Mouse (Mus musculus) liver, embryonic 13.5 days (tissue): Measurements from ENCODE around the gene Ppfia3. TPM values are rescaled to one million over a fixed set of nuclear protein-coding genes. Genes with fewer than 3 reads are reported as not detected.
A peak's percentile ranks its signal among the peaks of the same experiment; 100 is the strongest.
"Not testable (repeated sequence)": the region's sequence is repeated elsewhere in the genome, so short reads cannot be mapped to it uniquely, and the experiment has no call there.

ENCODE experiments used
- ATAC-seq: fragments of 200-750 bp; cut with Nextera tagmentation; 2 replicates; pipeline ENCODE4 v1.8.0; 2017; ENCODE audit warnings: low read depth, mild to moderate bottlenecking, moderate number of reproducible peaks, moderate library complexity
- DNase-seq: peaks from one replicate; pipeline ENCODE4 v3.0.0; 2022
- H3K27ac ChIP-seq: fragments of 300-500 bp; sonication (generic); 2 replicates; pipeline ENCODE4 v1.5.1; 2015; ENCODE audit warnings: moderate library complexity, mild to moderate bottlenecking, inconsistent platforms
- H3K27me3 ChIP-seq: fragments of 300-500 bp; sonication (generic); 2 replicates; pipeline ENCODE4 v1.6.1; 2015; ENCODE audit warnings: mild to moderate bottlenecking, inconsistent platforms
- H3K36me3 ChIP-seq: fragments of 300-500 bp; sonication (generic); 2 replicates; pipeline ENCODE4 v1.6.1; 2015; ENCODE audit warnings: mild to moderate bottlenecking, inconsistent platforms
- H3K4me1 ChIP-seq: fragments of 300-500 bp; sonication (generic); replicated peaks from 2 replicates; pipeline ENCODE4 v1.6.1; 2015; ENCODE audit warnings: inconsistent platforms
- H3K4me2 ChIP-seq: fragments of 300-500 bp; sonication (generic); 2 replicates; pipeline ENCODE4 v1.6.1; 2015; ENCODE audit warnings: inconsistent platforms, mild to moderate bottlenecking, moderate library complexity
- H3K4me3 ChIP-seq: fragments of 300-500 bp; sonication (generic); replicated peaks from 2 replicates; pipeline ENCODE4 v1.5.1; 2015; ENCODE audit warnings: mild to moderate bottlenecking, inconsistent platforms
- H3K9ac ChIP-seq: fragments of 300-500 bp; sonication (generic); 2 replicates; pipeline ENCODE4 v1.6.1; 2015; ENCODE audit warnings: mild to moderate bottlenecking, inconsistent platforms
- H3K9me3 ChIP-seq: fragments of 300-500 bp; sonication (generic); replicated peaks from 2 replicates; pipeline ENCODE4 v1.6.1; 2016; ENCODE audit warnings: inconsistent platforms
- WGBS: fragments of 180-500 bp; shearing (Covaris S2); methylation state at CpG from one replicate; pipeline ENCODE4 v1.1.7; 2015; ENCODE audit not compliant: insufficient replicate concordance; 5-methylcytosine and 5-hydroxymethylcytosine counted together
- polyA plus RNA-seq: library from polyadenylated mRNA; unstranded; fragments of >200 nt; fragmentation: Nextera tagmentation; extraction: Ambion mirVana; gene quantifications from 2 replicates; pipeline ENCODE4 v1.2.1, GENCODE M21; 2015

Gene Ppfia3
- polyA plus RNA-seq, 1 experiment from 2014 or later, result 0.25 TPM

GRCm38 (mm10) chr7:45406157-45407156 lies 39.6 kb upstream of the Ppfia3 start:
- ATAC-seq, result no peak

GRCm38 (mm10) chr7:45405091-45406075 lies 38.6 kb upstream of the Ppfia3 start, which contains the start of gene Kcna7:
TSS of gene Kcna7 (plus strand) at chr7:45405653.
- Histone ChIP-seq H3K4me1 (peaks cover 16% of the 10 kb centered on the region), H3K9ac (no peak within 1 kb of the TSS), H3K4me3 (peak within 1 kb of the TSS; percentile 44), H3K9me3 (no peaks in the 10 kb centered on the region), H3K27me3 (peaks cover 66% of the 10 kb centered on the region), H3K27ac (no peak within 1 kb of the TSS), H3K36me3 (no peaks in the 10 kb centered on the region), H3K4me2 (peak within 1 kb of the TSS; percentile 58)
- ATAC-seq (peak; percentile 43; the same call in 1 of the 2 replicates), DNase-seq (peak; percentile 48)
- WGBS, result 10% methylated on average over 28 of the region's 28 CpGs

More at GRCm38 (mm10) chr7:45406157-45407156, 39.6 kb upstream of the Ppfia3 start:
- H3K9ac ChIP-seq, result no peak overlapping the region
- peak overlapping the region; percentile 58 for H3K4me2 ChIP-seq
- peaks cover 75% of the 10 kb centered on the region for H3K27me3 ChIP-seq
- no peak for DNase-seq
- WGBS, result 2% methylated on average over 113 of the region's 114 CpGs
- H3K27ac ChIP-seq, result no peak overlapping the region
- peaks cover 16% of the 10 kb centered on the region for H3K4me1 ChIP-seq
- no peaks in the 10 kb centered on the region for H3K9me3 ChIP-seq
- H3K36me3 ChIP-seq, result no peaks in the 10 kb centered on the region
- peak overlapping the region; percentile 44 for H3K4me3 ChIP-seq

- peak; percentile 44 for DNase-seq
- peaks cover 16% of the 10 kb centered on the region for H3K4me1 ChIP-seq
- H3K36me3 ChIP-seq, result no peaks in the 10 kb centered on the region
- 39% methylated on average over 6 of the region's 6 CpGs for WGBS
- H3K27ac ChIP-seq, result no peak overlapping the region
- H3K27me3 ChIP-seq, result peaks cover 49% of the 10 kb centered on the region
- H3K4me3 ChIP-seq, result no peak overlapping the region
- ATAC-seq, result 0 out of 2 replicates have a peak, but pooled peaks have one; percentile 23
- H3K9me3 ChIP-seq, result no peaks in the 10 kb centered on the region
- no peak overlapping the region for H3K9ac ChIP-seq
- no peak overlapping the region for H3K4me2 ChIP-seq
Observed at GRCm38 (mm10) chr7:45403532-45404261, 36.9 kb upstream of the Ppfia3 start.

- Histone ChIP-seq H3K9ac (no peak overlapping the region), H3K27me3 (peaks cover 28% of the 10 kb centered on the region), H3K4me1 (peaks cover 19% of the 10 kb centered on the region), H3K9me3 (no peaks in the 10 kb centered on the region), H3K4me3 (no peak overlapping the region), H3K27ac (no peak overlapping the region), H3K4me2 (no peak overlapping the region), H3K36me3 (no peaks in the 10 kb centered on the region)
- ATAC-seq (no peak), DNase-seq (no peak)
- WGBS, result 59% methylated on average over 10 of the region's 10 CpGs
Observed at GRCm38 (mm10) chr7:45401521-45402085, 34.8 kb upstream of the Ppfia3 start.

GRCm38 (mm10) chr7:45396787-45397186 lies 30.0 kb upstream of the Ppfia3 start:
- ATAC-seq (no peak), DNase-seq (no peak)
- Histone ChIP-seq H3K9me3 (no peaks in the 10 kb centered on the region), H3K27me3 (peaks cover 4% of the 10 kb centered on the region; the same call in 1 of the 2 replicates), H3K36me3 (peaks cover 25% of the 10 kb centered on the region), H3K4me3 (no peak overlapping the region), H3K4me2 (peak overlapping the region; percentile 75; the same call in 1 of the 2 replicates), H3K9ac (peak overlapping the region; percentile 40; the same call in 1 of the 2 replicates), H3K4me1 (peaks cover 37% of the 10 kb centered on the region), H3K27ac (peak overlapping the region; percentile 21; the same call in 1 of the 2 replicates)
- 49% methylated on average over 2 of the region's 2 CpGs for WGBS

- peaks cover 29% of the 10 kb centered on the region for H3K36me3 ChIP-seq
- peak overlapping the region; percentile 75 for H3K4me2 ChIP-seq
- 2% methylated on average over 3 of the region's 3 CpGs for WGBS
- peak overlapping the region; percentile 95 for H3K27ac ChIP-seq
- H3K9ac ChIP-seq, result peak overlapping the region; percentile 71
- H3K4me1 ChIP-seq, result peaks cover 37% of the 10 kb centered on the region
- not testable (repeated sequence) for H3K9me3 ChIP-seq, H3K27me3 ChIP-seq, DNase-seq
- peak; percentile 27 for ATAC-seq
- H3K4me3 ChIP-seq, result peak overlapping the region; percentile 84
Observed at GRCm38 (mm10) chr7:45396337-45396775, 29.5 kb upstream of the Ppfia3 start.

GRCm38 (mm10) chr7:45395578-45396336 lies 28.9 kb upstream of the Ppfia3 start, which contains the start of gene Snrnp70:
TSS of gene Snrnp70 (minus strand) at chr7:45395742.
- H3K4me3 ChIP-seq, result peak within 1 kb of the TSS; percentile 84
- H3K36me3 ChIP-seq, result peaks cover 34% of the 10 kb centered on the region
- H3K9ac ChIP-seq, result peak within 1 kb of the TSS; percentile 92
- H3K4me1 ChIP-seq, result peaks cover 37% of the 10 kb centered on the region
- ATAC-seq (peak; percentile 96), DNase-seq (peak; percentile 100)
- H3K4me2 ChIP-seq, result peak within 1 kb of the TSS; percentile 92
- whole genome bisulfite sequencing, result under 1% methylated on average over 60 of the region's 60 CpGs
- H3K27me3 ChIP-seq, result no peaks in the 10 kb centered on the region
- H3K27ac ChIP-seq, result peak within 1 kb of the TSS; percentile 95
- H3K9me3 ChIP-seq, result no peaks in the 10 kb centered on the region

GRCm38 (mm10) chr7:45395129-45395541 lies 28.3 kb upstream of the Ppfia3 start:
- ATAC-seq (peak; percentile 74), DNase-seq (no peak)
- no peaks in the 10 kb centered on the region for H3K27me3 ChIP-seq
- H3K27ac ChIP-seq, result peak overlapping the region; percentile 95
- H3K36me3 ChIP-seq, result peaks cover 40% of the 10 kb centered on the region
- H3K4me3 ChIP-seq, result peak overlapping the region; percentile 84
- peak overlapping the region; percentile 92 for H3K9ac ChIP-seq
- peak overlapping the region; percentile 92 for H3K4me2 ChIP-seq
- H3K9me3 ChIP-seq, result no peaks in the 10 kb centered on the region
- H3K4me1 ChIP-seq, result peaks cover 37% of the 10 kb centered on the region
- WGBS, result 0% methylated on average over 19 of the region's 20 CpGs

GRCm38 (mm10) chr7:45386077-45386476 lies 19.3 kb upstream of the Ppfia3 start:
- WGBS, result 88% methylated on average over 3 of the region's 3 CpGs
- Histone ChIP-seq H3K27me3 (no peaks in the 10 kb centered on the region), H3K4me2 (no peak overlapping the region), H3K9me3 (no peaks in the 10 kb centered on the region), H3K4me3 (no peak overlapping the region), H3K4me1 (no peaks in the 10 kb centered on the region), H3K36me3 (peaks cover 100% of the 10 kb centered on the region), H3K27ac (no peak overlapping the region), H3K9ac (no peak overlapping the region)
- ATAC-seq (no peak), DNase-seq (no peak)
